Mouse (Mus musculus): ENCODE measurements around the gene Cadm2. TPM values are rescaled to one million over a fixed set of nuclear protein-coding genes. Genes with fewer than 3 reads are reported as not detected.

Gene Cadm2
- total RNA-seq, 2 experiments from 2014 or later, result 0.39 to 0.60 TPM

GRCm38 (mm10) chr16:67175386-67175785 is 445.3 kb downstream of the Cadm2 start:
- DNase-seq (ENCODE audit: low spot score in 2 of 2), result no peak

DNA sequence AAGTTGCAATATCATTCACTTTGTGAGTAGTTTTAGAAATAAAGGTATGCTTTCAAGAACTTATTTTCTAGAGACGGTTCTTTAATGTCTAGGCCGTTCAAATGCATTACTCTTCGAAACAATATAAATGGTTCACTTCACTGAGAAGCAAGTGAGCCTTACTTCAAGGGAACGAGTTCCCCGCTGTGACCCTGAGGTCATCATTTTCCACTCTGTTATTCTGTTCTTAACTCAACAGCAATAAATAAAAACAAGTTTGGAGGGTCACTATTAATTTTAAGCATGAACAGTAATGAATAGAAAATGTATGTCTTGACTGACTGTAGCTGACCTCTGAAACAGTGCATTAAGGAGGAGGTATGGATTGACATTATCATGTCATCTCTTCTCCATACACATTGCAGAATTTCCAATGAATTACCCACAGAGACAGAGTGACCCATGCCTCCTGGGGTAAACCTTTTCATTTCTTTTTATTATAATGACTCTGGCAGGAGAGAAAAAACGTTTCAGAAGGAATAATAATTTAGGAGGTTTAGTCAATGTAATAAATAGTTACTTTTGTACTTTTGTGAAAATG is 458.4 kb downstream of the Cadm2 start:
- DNase-seq (ENCODE audit: low spot score in 2 of 2), result no peak

GRCm38 (mm10) chr16:67124811-67125210 is 495.9 kb downstream of the Cadm2 start:
- no peak for DNase-seq (ENCODE audit: low spot score in 2 of 2)

DNA sequence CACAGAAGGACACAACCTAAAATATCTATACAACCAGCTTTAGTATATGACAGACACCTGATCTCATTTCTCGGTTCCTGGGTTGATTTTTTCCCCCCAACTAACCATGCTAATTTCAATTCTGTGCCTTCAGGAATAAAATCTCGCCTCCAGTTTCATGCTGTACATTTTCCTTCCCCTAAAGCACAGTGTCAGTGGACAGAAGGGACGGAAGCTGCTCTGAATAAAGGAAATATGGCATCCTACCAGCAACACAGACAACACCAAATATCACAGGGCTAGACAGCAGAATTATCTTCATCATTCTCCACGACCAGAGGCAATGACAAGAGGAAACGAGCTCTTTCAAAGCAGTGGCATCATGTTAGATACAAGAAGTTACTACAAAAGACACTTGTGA is 498.2 kb downstream of the Cadm2 start:
- no peak for DNase-seq (ENCODE audit: low spot score in 2 of 2)

DNA sequence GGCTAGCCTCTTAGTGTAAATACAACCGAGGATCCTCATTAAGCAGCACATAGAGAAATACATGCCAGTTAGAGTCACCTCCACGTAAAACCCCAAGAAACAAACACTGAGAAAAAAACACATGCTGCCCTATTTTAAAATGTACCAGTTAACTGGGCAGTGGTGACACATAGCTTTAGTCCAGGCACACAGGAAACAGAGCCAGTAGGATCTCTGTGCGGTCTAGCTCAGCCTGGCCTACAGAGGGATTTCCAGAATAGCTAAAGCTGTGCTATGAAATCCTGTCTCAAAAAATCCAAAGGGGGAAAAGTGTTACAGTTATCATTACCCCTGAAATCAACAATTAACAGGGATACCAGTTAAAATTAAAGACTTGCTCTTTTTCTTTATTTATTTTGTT is 498.9 kb downstream of the Cadm2 start:
- DNase-seq (ENCODE audit: low spot score in 2 of 2), result no peak

DNA sequence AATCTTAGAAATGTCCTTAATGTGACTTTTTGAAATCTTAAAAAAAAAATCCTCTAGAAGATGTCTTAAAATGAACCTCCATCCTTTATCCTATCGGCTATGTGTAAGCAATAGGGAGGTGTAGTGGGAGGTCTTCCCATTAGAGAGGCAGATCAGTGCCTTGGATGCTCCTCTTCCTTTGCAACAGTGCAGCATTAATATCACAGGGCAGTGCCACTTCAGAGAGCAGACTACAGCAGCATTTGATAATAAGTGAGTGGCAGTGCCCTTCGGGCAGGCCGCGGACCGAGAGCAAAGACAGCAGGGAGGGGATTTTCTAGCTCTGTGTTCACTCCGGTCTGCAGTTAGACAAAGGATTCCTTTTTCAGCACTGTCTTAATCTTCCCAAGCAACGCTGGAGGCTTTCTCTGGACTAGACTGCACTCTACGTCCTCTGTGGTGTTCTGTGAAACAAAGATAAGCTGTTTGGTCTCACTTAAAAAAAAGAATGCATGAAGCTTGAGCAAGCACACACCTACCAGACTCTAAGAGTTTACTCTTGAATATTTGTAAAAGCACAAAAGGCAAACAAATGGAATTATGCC is 514.1 kb downstream of the Cadm2 start:
- DNase-seq (ENCODE audit: low spot score in 2 of 2), result no peak

DNA sequence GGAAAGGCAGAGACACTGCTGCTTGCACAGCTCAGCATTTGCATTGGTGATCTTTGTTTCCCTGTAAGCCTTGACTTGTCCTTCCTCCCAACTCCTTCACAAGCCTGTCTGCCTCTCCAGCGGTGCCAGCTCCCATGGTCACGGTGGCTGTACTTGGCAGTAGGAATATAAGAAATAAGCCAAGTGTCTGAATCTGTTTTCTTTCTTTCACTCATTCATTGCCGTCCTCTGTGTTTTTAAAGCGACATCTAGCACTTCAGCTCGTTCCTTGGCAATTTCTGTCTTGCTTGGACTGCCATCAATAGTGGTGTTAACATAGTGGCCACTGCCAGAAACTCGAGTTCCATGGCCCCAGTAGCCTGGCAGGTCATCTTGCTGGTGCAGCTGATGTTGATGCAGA is 524.0 kb downstream of the Cadm2 start:
- DNase-seq (ENCODE audit: low spot score in 2 of 2), result no peak

DNA sequence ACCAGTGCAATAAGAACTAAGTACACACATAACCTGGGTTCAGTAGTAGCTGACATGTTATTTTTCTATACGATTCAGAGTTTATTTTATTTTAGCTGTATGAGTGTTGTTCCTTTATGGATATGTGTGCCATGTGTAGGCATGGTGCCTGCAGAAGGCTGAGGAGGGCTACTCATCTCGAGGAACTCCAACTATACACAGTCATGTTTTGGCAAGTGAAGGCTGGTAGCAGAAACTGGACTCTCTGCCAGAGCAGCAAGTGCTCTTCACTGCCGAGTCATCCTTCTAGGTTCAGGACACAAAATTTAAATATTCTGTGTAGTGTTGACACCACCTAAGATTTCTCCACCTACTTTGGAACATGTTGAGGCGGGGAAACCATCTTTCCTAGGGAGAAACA is 524.8 kb downstream of the Cadm2 start:
- DNase-seq (ENCODE audit: low spot score in 2 of 2), result no peak

- no peak for DNase-seq (ENCODE audit: low spot score in 2 of 2)
These were observed 531.0 kb downstream of the Cadm2 start for GRCm38 (mm10) chr16:67089747-67090146.

GRCm38 (mm10) chr16:67079318-67079717 is 541.4 kb downstream of the Cadm2 start:
- no peak for DNase-seq (ENCODE audit: low spot score in 2 of 2)

DNA sequence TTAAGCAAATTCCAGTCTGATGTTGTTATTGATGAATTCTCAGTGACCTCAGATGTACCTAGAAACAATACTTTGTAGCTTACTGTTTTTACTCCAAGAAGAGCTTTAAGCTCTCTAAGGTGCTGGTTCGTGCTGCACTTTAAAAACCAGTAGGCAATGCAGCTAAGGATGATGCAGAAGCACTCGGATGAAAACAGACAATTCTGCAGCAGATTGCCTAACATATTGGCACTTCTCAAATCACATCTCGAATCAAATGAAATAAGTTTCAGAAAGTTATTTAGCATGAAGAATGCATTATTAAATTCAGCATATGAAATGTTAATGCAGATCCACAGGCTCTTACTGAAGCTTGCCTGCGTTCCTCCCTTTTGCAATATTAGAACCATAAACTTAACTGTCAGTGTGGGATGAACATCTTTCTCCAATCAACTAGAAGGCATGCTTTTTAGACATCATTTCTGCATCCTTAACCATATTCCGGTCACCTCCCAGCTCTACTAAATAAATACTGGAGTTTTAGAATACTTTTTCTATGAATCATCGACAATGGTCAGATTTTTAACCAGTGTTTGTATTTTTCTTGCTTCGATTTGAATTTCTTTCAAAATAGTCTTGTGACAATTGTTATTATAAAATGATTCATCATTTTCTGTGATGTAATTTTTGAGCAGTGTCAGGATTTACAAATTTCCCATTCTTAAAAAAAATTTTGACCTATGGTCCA is 544.4 kb downstream of the Cadm2 start:
- DNase-seq (ENCODE audit: low spot score in 2 of 2), result no peak

DNA sequence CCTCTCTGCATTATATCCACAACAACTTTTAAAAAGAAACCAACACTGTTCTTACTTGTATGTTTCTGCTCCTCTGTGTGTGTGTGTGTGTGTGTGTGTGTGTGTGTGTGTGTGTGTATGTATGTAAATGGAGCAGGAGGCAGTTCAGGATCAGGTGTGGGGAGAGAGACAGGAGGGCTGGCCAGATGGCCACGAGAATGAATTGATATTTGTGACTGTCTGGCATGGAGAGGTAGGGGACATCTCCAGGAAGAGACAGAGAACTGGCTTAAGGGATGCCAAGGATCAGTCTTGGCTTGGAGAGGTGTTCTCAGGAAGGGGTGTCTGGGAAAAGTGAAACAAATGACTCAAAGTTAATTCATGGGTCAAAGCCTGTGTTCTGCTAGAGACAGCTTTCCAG is 552.2 kb downstream of the Cadm2 start:
- DNase-seq (ENCODE audit: low spot score in 2 of 2), result no peak

GRCm38 (mm10) chr16:67030918-67031317 is 589.8 kb downstream of the Cadm2 start:
- no peak for DNase-seq (ENCODE audit: low spot score in 2 of 2)

DNA sequence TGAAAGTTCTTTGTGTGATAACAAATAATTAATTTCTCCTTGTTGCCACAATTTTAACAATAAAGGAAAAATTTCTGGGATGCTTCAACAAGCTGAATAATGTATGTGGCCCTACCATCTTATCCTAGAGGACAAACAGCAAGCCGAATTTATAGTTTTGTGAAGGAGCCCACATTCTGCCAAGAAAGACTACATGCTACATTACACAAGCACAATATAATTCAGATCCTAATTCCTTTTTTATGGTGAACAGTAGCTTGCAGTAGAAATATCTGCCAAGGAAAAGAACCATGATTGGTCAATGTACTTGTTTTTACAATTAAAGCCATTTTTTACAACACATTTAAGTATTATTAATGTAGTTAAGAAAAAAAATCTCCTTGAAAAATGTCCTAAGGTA is 600.9 kb downstream of the Cadm2 start:
- no peak for DNase-seq (ENCODE audit: low spot score in 2 of 2)

- no peak for DNase-seq (ENCODE audit: low spot score in 2 of 2)
These were observed 603.0 kb downstream of the Cadm2 start for GRCm38 (mm10) chr16:67017710-67018109.

GRCm38 (mm10) chr16:67003161-67003560 is 617.5 kb downstream of the Cadm2 start:
- DNase-seq (ENCODE audit: low spot score in 2 of 2), result no peak

DNA sequence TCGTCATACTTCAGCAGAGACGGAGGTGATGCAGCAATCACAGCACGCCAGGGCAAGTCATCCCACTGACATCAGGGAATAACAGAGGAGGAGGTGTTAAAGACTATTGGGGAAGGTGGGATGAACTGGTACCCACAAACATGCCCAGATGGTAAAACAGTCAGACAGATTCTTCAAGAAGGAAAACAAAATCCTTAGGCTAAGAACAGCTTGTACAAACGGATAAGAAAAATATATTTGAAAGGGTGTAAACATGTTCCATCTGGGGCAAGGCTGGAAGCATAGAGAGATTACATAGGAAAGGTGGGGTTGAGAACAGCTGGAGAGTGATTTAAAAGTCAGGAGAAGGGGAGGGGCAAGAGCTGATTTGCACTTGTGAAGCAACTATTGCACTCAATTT is 619.0 kb downstream of the Cadm2 start:
- DNase-seq (ENCODE audit: low spot score in 2 of 2), result no peak

DNA sequence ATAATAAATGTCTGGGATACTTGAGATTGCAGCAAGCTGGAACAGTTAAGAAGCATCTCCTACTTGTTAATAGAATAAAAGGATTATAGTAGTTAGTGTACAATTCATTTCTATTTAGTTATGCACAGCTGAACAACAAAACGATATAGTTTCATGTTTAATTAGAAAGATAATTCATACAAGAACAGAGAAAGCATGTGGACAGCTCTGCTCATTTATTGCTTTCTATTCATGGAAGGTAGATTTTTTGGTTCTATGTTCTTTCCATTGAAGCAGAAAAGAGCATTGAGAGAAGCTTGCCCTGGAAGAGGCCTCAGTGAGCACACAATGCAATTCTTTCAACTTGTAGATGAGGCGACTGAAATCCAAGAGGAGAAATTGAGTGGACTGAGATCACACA is 623.2 kb downstream of the Cadm2 start:
- DNase-seq (ENCODE audit: low spot score in 2 of 2), result no peak

GRCm38 (mm10) chr16:66987741-66988140 is 633.0 kb downstream of the Cadm2 start:
- no peak for DNase-seq (ENCODE audit: low spot score in 2 of 2)

DNA sequence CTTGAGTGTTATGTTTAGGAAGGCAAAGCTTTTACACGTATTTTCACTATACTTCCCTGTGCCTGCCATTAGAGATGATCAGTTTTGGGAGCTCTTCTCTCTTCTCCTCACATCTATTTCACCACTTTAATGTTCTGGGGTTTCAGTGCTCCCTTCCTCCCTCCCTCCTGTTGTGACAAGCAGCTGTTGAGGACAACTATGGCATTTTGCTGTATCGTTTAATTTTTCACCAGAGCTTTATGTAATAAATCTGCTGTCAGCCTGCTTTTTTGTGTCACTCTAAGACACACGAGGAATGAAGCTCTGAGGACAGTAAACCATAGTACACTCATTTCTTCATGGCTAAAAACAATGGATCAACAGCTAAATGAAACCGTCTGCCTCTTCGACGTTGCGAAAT is 633.8 kb downstream of the Cadm2 start:
- DNase-seq (ENCODE audit: low spot score in 2 of 2), result no peak

DNA sequence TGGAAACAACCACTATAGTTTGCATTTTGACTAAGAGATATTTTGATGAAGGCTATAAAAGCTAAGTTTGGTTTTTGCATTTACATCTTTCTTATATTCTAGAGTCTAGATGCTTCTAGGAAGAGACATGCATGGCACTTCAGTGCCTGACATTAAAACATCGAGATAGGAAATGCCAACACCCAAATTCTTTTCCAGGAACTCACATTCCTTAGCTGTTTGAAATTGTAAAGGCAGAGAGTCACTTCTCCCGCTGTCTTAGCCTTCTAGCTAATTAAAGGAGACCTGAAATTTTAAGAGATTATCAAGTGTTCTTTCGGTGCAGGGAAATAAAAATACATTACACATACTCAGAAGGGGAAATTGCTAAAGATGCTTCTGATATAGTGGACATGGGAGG is 649.8 kb downstream of the Cadm2 start:
- DNase-seq (ENCODE audit: low spot score in 2 of 2), result no peak

GRCm38 (mm10) chr16:66969520-66970144 is 651.1 kb downstream of the Cadm2 start:
- no peak for DNase-seq (ENCODE audit: low spot score in 2 of 2)
